Mouse (Mus musculus) ovary, adult 18-20 months (tissue): ENCODE data around the gene Cfap298.

Experiments used
- DNase-seq: peaks from one replicate; pipeline ENCODE4 v3.0.0; 2022; ENCODE audit warnings: low spot score, mixed read lengths

The Cfap298 gene

GRCm38 (mm10) chr16:90911766-90912165 is 23.1 kb downstream of the Cfap298 start:
- no peak for DNase-seq

GRCm38 (mm10) chr16:90910855-90911533 is 23.9 kb downstream of the Cfap298 start:
- no peak for DNase-seq

- no peak for DNase-seq
Measured at GRCm38 (mm10) chr16:90907250-90907649, 27.7 kb downstream of the Cfap298 start.

GRCm38 (mm10) chr16:90903300-90903699 is 31.6 kb downstream of the Cfap298 start:
- DNase-seq = no peak

GRCm38 (mm10) chr16:90901364-90901763 is 33.5 kb downstream of the Cfap298 start:
- DNase-seq = no peak

GRCm38 (mm10) chr16:90899498-90899897 is 35.4 kb downstream of the Cfap298 start:
- DNase-seq = no peak

- DNase-seq = no peak
Measured at GRCm38 (mm10) chr16:90897651-90898050, 37.3 kb downstream of the Cfap298 start.

- DNase-seq = no peak
Measured at GRCm38 (mm10) chr16:90893792-90894191, 41.1 kb downstream of the Cfap298 start.

- DNase-seq = no peak
Measured at GRCm38 (mm10) chr16:90893019-90893418, 41.9 kb downstream of the Cfap298 start.

- DNase-seq = no peak
Measured at GRCm38 (mm10) chr16:90892081-90892480, 42.8 kb downstream of the Cfap298 start.

GRCm38 (mm10) chr16:90891601-90892000 is 43.3 kb downstream of the Cfap298 start:
- no peak for DNase-seq

GRCm38 (mm10) chr16:90890683-90891082 is 44.2 kb downstream of the Cfap298 start:
- DNase-seq = no peak

- DNase-seq = peak; percentile 59
Measured at GRCm38 (mm10) chr16:90885781-90886565, 48.9 kb downstream of the Cfap298 start.

GRCm38 (mm10) chr16:90885351-90885750 is 49.6 kb downstream of the Cfap298 start:
- no peak for DNase-seq

- peak; percentile 44 for DNase-seq
Measured at GRCm38 (mm10) chr16:90882501-90882977, 52.4 kb downstream of the Cfap298 start.

GRCm38 (mm10) chr16:90878135-90878860 is 56.6 kb downstream of the Cfap298 start:
- DNase-seq = no peak
